Mouse (Mus musculus) hindbrain, embryonic 12.5 days (tissue): Measurements from ENCODE around the gene Ddb1. TPM values are rescaled to one million over a fixed set of nuclear protein-coding genes. Genes with fewer than 3 reads are reported as not detected.

Experiments used
- ATAC-seq: fragments of 200-750 bp; cut with Nextera tagmentation; 2 replicates; pipeline ENCODE4 v1.8.0; 2017; ENCODE audit warnings: moderate TSS enrichment; ENCODE audit not compliant: low FRiP score
- H3K27ac ChIP-seq: fragments of 300-500 bp; sonication (generic); 2 replicates; pipeline ENCODE4 v1.5.1; 2016; ENCODE audit warnings: mild to moderate bottlenecking
- H3K27me3 ChIP-seq: fragments of 300-500 bp; sonication (generic); 2 replicates; pipeline ENCODE4 v1.6.1; 2016; ENCODE audit warnings: mild to moderate bottlenecking
- H3K36me3 ChIP-seq: fragments of 300-500 bp; sonication (generic); 2 replicates; pipeline ENCODE4 v1.6.1; 2016; ENCODE audit warnings: mild to moderate bottlenecking
- H3K4me1 ChIP-seq: fragments of 300-500 bp; sonication (generic); 2 replicates; pipeline ENCODE4 v1.6.1; 2016
- H3K4me2 ChIP-seq: fragments of 300-500 bp; sonication (generic); replicated peaks from 2 replicates; pipeline ENCODE4 v1.6.1; 2016; ENCODE audit warnings: mild to moderate bottlenecking
- H3K4me3 ChIP-seq: fragments of 300-500 bp; sonication (generic); 2 replicates; pipeline ENCODE4 v1.5.1; 2016; ENCODE audit warnings: mild to moderate bottlenecking
- H3K9ac ChIP-seq: fragments of 300-500 bp; sonication (generic); 2 replicates; pipeline ENCODE4 v1.6.1; 2016; ENCODE audit warnings: mild to moderate bottlenecking, moderate library complexity
- H3K9me3 ChIP-seq: fragments of 300-500 bp; sonication (generic); replicated peaks from 2 replicates; pipeline ENCODE4 v1.6.1; 2016; ENCODE audit warnings: mild to moderate bottlenecking
- WGBS: fragments of 180-500 bp; shearing (Covaris S2); methylation state at CpG from one replicate; pipeline ENCODE4 v1.1.7; 2016; 5-methylcytosine and 5-hydroxymethylcytosine counted together
- polyA plus RNA-seq: library from polyadenylated mRNA; unstranded; fragments of >200 nt; fragmentation: Nextera tagmentation; extraction: Ambion mirVana; gene quantifications from 2 replicates; pipeline ENCODE4 v1.2.1, GENCODE M21; 2016

Gene Ddb1
- polyA plus RNA-seq, 1 experiment from 2014 or later, result 396 TPM

DNA sequence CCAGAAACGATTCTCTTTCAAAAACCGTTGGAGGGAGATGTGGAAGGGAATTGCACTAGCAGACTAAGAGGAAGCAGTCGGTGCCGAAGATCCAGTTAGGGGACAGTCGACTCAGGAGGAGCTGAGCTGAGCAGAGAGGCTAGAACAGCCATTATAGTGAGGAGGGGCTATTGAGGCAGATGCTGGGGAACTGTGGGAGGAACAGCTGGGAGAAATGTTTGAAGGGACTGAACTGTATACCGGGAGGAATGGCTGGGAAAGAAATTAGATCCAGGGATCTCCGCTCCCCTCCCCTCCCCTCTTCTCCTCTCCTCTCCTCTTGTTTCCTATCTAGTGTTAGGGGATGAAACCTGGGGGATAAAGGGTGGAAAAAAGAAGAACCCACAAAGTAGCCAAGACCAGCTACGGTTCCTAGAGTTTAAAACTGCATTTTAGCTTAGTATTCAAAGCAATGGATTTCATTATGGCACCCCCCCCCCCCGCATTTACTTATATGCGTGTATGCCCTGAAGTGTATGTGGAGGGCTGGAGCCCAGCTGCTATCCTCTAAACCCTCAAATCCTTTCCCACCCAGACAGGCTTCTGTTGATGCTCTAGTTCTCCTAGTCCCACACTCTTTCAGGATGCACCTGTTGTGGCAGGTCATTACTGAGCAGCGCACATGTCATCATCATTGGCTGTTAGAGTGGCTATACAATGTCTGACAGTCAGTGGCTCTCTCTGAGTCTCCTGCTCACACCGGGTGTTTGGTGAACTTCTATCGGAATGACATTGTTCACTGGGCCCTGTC, 35.7 kb downstream of the Ddb1 start:
- ATAC-seq, result no peak
- Histone ChIP-seq H3K4me3 (no peak overlapping the region), H3K27me3 (peaks cover 2% of the 10 kb centered on the region; the same call in 1 of the 2 replicates), H3K4me2 (no peak overlapping the region), H3K27ac (no peak overlapping the region), H3K4me1 (0 out of 2 replicates have a peak, but pooled peaks cover 2% of the 10 kb centered on the region), H3K9me3 (no peaks in the 10 kb centered on the region), H3K9ac (no peak overlapping the region), H3K36me3 (no peaks in the 10 kb centered on the region)
- WGBS, result 52% methylated on average over 13 of the region's 13 CpGs

GRCm38 (mm10) chr19:10645616-10646015, 40.5 kb downstream of the Ddb1 start:
- Histone ChIP-seq H3K4me1 (0 out of 2 replicates have a peak, but pooled peaks cover under 1% of the 10 kb centered on the region), H3K9me3 (no peaks in the 10 kb centered on the region), H3K36me3 (no peaks in the 10 kb centered on the region), H3K27ac (no peak overlapping the region), H3K9ac (no peak overlapping the region), H3K4me3 (no peak overlapping the region), H3K27me3 (no peaks in the 10 kb centered on the region), H3K4me2 (no peak overlapping the region)
- 91% methylated on average over 2 of the region's 2 CpGs for WGBS
- ATAC-seq, result no peak

GRCm38 (mm10) chr19:10648156-10648555, 43.0 kb downstream of the Ddb1 start:
- ATAC-seq, result no peak
- 71% methylated on average over 8 of the region's 8 CpGs for WGBS
- H3K9ac ChIP-seq, result no peak overlapping the region

DNA sequence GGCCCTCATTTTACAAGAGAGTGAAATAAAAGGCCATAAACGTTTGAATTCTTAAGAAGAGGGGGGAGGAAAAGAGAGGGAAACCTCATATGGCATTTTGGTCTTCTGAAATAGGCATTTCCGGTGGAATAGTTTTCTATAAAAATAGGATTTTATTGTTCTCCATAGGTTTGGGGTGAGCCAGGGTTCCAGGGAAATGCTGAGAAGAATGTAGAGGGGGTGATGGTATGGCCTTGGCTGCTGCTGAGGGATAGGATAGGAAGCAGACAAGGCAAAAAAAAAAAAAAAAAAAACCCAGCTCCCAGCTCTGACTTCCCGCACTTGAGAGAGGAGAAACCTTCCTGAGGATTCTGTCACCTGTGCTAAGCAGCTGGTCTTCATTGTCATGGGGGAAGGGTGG, 50.9 kb downstream of the Ddb1 start:
- no peak overlapping the region for H3K27ac ChIP-seq
- no peak overlapping the region for H3K9ac ChIP-seq
- no peak for ATAC-seq
- H3K4me1 ChIP-seq, result no peaks in the 10 kb centered on the region
- H3K27me3 ChIP-seq, result no peaks in the 10 kb centered on the region
- 57% methylated on average over 3 of the region's 3 CpGs for WGBS
- H3K36me3 ChIP-seq, result no peaks in the 10 kb centered on the region
- no peaks in the 10 kb centered on the region for H3K9me3 ChIP-seq
- no peak overlapping the region for H3K4me2 ChIP-seq
- H3K4me3 ChIP-seq, result no peak overlapping the region

More at GRCm38 (mm10) chr19:10648156-10648555, 43.0 kb downstream of the Ddb1 start:
- H3K36me3 ChIP-seq, result no peaks in the 10 kb centered on the region
- H3K4me2 ChIP-seq, result no peak overlapping the region
- no peak overlapping the region for H3K4me3 ChIP-seq
- H3K27ac ChIP-seq, result no peak overlapping the region
- H3K9me3 ChIP-seq, result no peaks in the 10 kb centered on the region
- H3K4me1 ChIP-seq, result no peaks in the 10 kb centered on the region
- no peaks in the 10 kb centered on the region for H3K27me3 ChIP-seq

DNA sequence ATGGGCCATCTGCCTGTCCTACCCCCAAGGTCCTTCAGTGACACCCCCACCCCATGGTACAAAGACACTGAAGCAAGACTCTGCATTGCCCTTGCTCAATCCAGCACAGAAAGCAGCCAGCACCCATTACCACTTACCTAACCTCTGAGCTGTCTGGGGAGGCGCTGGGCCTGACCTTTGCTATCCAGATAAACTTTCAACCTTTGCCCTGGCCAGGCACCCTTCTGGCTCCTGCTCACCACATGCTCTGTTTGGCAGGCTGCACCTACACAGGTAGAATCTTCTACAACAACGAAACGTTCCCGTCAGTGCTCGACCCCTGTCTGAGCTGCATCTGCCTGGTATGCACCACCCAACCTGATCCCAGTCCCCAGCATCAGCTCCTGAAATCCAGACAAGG, 52.6 kb downstream of the Ddb1 start:
- 83% methylated on average over 5 of the region's 5 CpGs for WGBS
- H3K4me1 ChIP-seq, result no peaks in the 10 kb centered on the region
- H3K9me3 ChIP-seq, result no peaks in the 10 kb centered on the region
- no peak overlapping the region for H3K27ac ChIP-seq
- H3K4me3 ChIP-seq, result no peak overlapping the region
- no peak overlapping the region for H3K4me2 ChIP-seq
- H3K9ac ChIP-seq, result no peak overlapping the region
- no peaks in the 10 kb centered on the region for H3K27me3 ChIP-seq
- no peak for ATAC-seq
- no peaks in the 10 kb centered on the region for H3K36me3 ChIP-seq

GRCm38 (mm10) chr19:10658406-10658805, 53.3 kb downstream of the Ddb1 start:
- Histone ChIP-seq H3K9me3 (no peaks in the 10 kb centered on the region), H3K36me3 (no peaks in the 10 kb centered on the region), H3K4me3 (no peak overlapping the region), H3K4me1 (no peaks in the 10 kb centered on the region), H3K9ac (no peak overlapping the region), H3K27me3 (no peaks in the 10 kb centered on the region), H3K27ac (no peak overlapping the region), H3K4me2 (no peak overlapping the region)
- 81% methylated on average over 2 of the region's 2 CpGs for WGBS
- no peak for ATAC-seq

GRCm38 (mm10) chr19:10661373-10661772, 56.2 kb downstream of the Ddb1 start:
- Histone ChIP-seq H3K27me3 (no peaks in the 10 kb centered on the region), H3K9me3 (no peaks in the 10 kb centered on the region), H3K4me1 (no peaks in the 10 kb centered on the region), H3K4me2 (no peak overlapping the region), H3K9ac (no peak overlapping the region), H3K4me3 (no peak overlapping the region), H3K36me3 (no peaks in the 10 kb centered on the region), H3K27ac (no peak overlapping the region)
- no peak for ATAC-seq
- 68% methylated on average over 5 of the region's 5 CpGs for WGBS

GRCm38 (mm10) chr19:10661919-10662318, 56.8 kb downstream of the Ddb1 start:
- Histone ChIP-seq H3K9ac (no peak overlapping the region), H3K36me3 (no peaks in the 10 kb centered on the region), H3K9me3 (no peaks in the 10 kb centered on the region), H3K4me1 (no peaks in the 10 kb centered on the region), H3K4me2 (no peak overlapping the region), H3K4me3 (no peak overlapping the region), H3K27me3 (no peaks in the 10 kb centered on the region), H3K27ac (no peak overlapping the region)
- no peak for ATAC-seq
- 87% methylated on average over 2 of the region's 2 CpGs for WGBS

DNA sequence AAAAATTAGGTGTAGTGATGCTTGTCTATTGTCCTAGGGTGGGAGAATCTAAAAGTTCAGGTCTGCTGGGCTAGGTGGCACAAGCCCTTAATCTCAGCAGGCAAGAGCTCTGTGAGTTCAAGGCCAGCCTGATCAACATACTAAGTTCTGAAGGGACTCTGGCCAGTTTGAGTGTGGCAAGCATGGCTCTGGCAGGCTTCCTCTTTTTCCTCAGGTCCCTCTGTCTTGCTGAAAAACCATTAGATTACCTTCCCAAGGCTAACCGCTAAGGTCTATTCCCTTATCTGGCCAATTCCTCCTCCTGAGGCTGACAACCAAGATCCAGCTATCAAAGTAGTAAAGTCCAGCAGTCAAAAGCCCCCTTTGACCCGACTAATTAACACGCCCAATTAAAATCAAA, 57.5 kb downstream of the Ddb1 start:
- WGBS, result 82% methylated on average over 3 of the region's 3 CpGs
- Histone ChIP-seq H3K9me3 (no peaks in the 10 kb centered on the region), H3K4me1 (no peaks in the 10 kb centered on the region), H3K27me3 (no peaks in the 10 kb centered on the region), H3K4me3 (no peak overlapping the region), H3K36me3 (no peaks in the 10 kb centered on the region), H3K4me2 (no peak overlapping the region), H3K9ac (no peak overlapping the region), H3K27ac (no peak overlapping the region)
- ATAC-seq, result no peak

- ATAC-seq, result peak; percentile 19; the same call in 1 of the 2 replicates
Observed at GRCm38 (mm10) chr19:10665093-10665492, 60.0 kb downstream of the Ddb1 start.

DNA sequence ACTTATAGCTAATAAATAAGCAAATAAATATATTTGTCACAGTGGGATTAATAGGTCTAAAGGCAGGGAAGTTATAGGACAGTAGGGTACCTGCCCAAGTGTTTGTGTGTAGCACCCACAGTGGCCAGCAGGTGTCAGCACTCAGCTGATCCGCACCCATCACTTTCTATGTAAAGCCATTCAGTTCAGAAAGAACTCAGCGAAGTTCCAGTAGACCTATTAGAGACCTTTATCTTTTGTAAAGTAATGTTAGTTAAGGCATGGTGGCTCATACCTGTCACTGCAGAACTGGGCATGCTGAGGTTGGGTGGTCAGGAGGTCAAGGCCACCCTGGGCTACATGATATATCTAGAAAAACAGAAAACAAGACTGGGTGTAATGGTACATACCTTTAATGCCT, 60.4 kb downstream of the Ddb1 start:
- WGBS, result 14% methylated on average over 2 of the region's 2 CpGs
- ATAC-seq, result peak; percentile 75

More at GRCm38 (mm10) chr19:10665093-10665492, 60.0 kb downstream of the Ddb1 start:
- Histone ChIP-seq H3K4me3 (no peak overlapping the region), H3K27ac (no peak overlapping the region), H3K27me3 (no peaks in the 10 kb centered on the region), H3K4me2 (no peak overlapping the region), H3K9me3 (no peaks in the 10 kb centered on the region), H3K36me3 (no peaks in the 10 kb centered on the region), H3K9ac (no peak overlapping the region), H3K4me1 (no peaks in the 10 kb centered on the region)
- WGBS, result 65% methylated on average over 3 of the region's 3 CpGs

GRCm38 (mm10) chr19:10671319-10671718, 66.2 kb downstream of the Ddb1 start:
- Histone ChIP-seq H3K4me3 (no peak overlapping the region), H3K27me3 (no peaks in the 10 kb centered on the region), H3K9ac (no peak overlapping the region), H3K4me2 (no peak overlapping the region), H3K4me1 (no peaks in the 10 kb centered on the region), H3K27ac (no peak overlapping the region), H3K9me3 (no peaks in the 10 kb centered on the region), H3K36me3 (no peaks in the 10 kb centered on the region)
- ATAC-seq, result no peak
- WGBS, result 83% methylated on average over 4 of the region's 4 CpGs

More for the DNA sequence above, 60.4 kb downstream of the Ddb1 start:
- Histone ChIP-seq H3K4me2 (no peak overlapping the region), H3K9ac (no peak overlapping the region), H3K9me3 (no peaks in the 10 kb centered on the region), H3K4me3 (no peak overlapping the region), H3K27me3 (no peaks in the 10 kb centered on the region), H3K4me1 (no peaks in the 10 kb centered on the region), H3K27ac (no peak overlapping the region), H3K36me3 (no peaks in the 10 kb centered on the region)

DNA sequence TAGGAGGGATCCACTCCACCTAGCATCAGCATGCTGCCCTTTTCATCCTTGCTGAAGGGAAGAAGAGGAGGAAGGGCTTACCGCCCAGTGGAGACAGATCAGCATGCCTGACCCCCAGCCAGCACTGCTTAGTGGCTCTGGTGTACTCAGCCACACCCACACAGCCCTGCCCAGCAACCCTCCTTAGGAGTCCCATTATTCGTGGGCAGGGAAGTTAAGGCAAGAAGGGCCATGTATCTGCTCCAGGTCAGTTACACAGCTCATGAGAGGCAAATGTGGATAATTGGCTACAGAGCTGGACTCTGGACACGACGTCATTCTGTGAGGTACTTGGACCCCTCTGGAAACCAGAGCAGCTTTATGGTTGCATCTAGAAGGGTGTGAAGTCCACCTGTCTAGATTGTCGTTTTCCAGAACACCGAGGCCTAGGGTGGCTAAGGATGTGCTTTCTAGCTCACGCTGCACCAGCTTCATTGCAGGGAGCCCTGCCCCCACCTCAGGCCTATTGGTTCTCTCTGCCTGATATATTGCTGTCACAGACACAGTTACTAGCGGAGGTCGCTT, 66.8 kb downstream of the Ddb1 start:
- Histone ChIP-seq H3K36me3 (no peaks in the 10 kb centered on the region), H3K27ac (no peak overlapping the region), H3K9ac (no peak overlapping the region), H3K9me3 (no peaks in the 10 kb centered on the region), H3K27me3 (no peaks in the 10 kb centered on the region), H3K4me1 (no peaks in the 10 kb centered on the region), H3K4me3 (no peak overlapping the region), H3K4me2 (no peak overlapping the region)
- WGBS, result 72% methylated on average over 9 of the region's 9 CpGs
- no peak for ATAC-seq
